Mouse (Mus musculus) CH12.LX (cell line): Measurements from ENCODE around the gene Ntsr1.

Experiments
- CTCF ChIP-seq, 2 experiments: IDR thresholded peaks in 1 of 2; conservative IDR thresholded peaks in 1 of 2; 2 replicates each; pipeline ENCODE4 v1.5.1; 2011 to 2012; ENCODE audit warnings: low read depth in 2 of 2, low read length in 2 of 2, improper control_type of control experiment in 1 of 2, inconsistent platforms in 1 of 2, mild to moderate bottlenecking in 1 of 2, moderate library complexity in 1 of 2
- EP300 ChIP-seq: IDR thresholded peaks from 2 replicates; pipeline ENCODE4 v1.6.1; 2011; ENCODE audit warnings: low read length, improper control_type of control experiment
- HCFC1 ChIP-seq: IDR thresholded peaks from 2 replicates; pipeline ENCODE4 v1.6.1; 2012; ENCODE audit warnings: low read depth, mild to moderate bottlenecking, inconsistent platforms, low read length, improper control_type of control experiment
- IRF4 ChIP-seq: IDR thresholded peaks from 2 replicates; pipeline ENCODE4 v1.6.1; 2014; ENCODE audit warnings: low read depth, mild to moderate bottlenecking, inconsistent platforms, low read length, improper control_type of control experiment
- MAFK ChIP-seq: IDR thresholded peaks from 2 replicates; pipeline ENCODE4 v1.6.1; 2011; ENCODE audit warnings: low read length, improper control_type of control experiment; ENCODE audit not compliant: insufficient replicate concordance
- MAX ChIP-seq: IDR thresholded peaks from 2 replicates; pipeline ENCODE4 v1.6.1; 2011; ENCODE audit warnings: low read length, improper control_type of control experiment
- MEF2A ChIP-seq: IDR thresholded peaks from 2 replicates; pipeline ENCODE4 v1.6.1; 2014; ENCODE audit warnings: low read depth, mild to moderate bottlenecking, inconsistent platforms, low read length, improper control_type of control experiment, borderline replicate concordance
- POLR2A ChIP-seq: IDR thresholded peaks from 2 replicates; pipeline ENCODE4 v1.6.1; 2011; ENCODE audit warnings: low read depth, mild to moderate bottlenecking, improper control_type of control experiment, low read length
- RAD21 ChIP-seq: IDR thresholded peaks from 2 replicates; pipeline ENCODE4 v1.6.1; 2011; ENCODE audit warnings: low read depth, mild to moderate bottlenecking, low read length, improper control_type of control experiment, moderate library complexity
- SIN3A ChIP-seq: IDR thresholded peaks from 2 replicates; pipeline ENCODE4 v1.6.1; 2012; ENCODE audit warnings: low read length, improper control_type of control experiment, inconsistent platforms
- TCF12 ChIP-seq: IDR thresholded peaks from 2 replicates; pipeline ENCODE4 v1.6.1; 2014; ENCODE audit warnings: low read depth, mild to moderate bottlenecking, inconsistent platforms, low read length, improper control_type of control experiment
- ZC3H11A ChIP-seq: IDR thresholded peaks from 2 replicates; pipeline ENCODE4 v1.6.1; 2012; ENCODE audit warnings: low read depth, mild to moderate bottlenecking, inconsistent platforms, low read length, improper control_type of control experiment
- ZKSCAN1 ChIP-seq: IDR thresholded peaks from 2 replicates; pipeline ENCODE4 v1.6.1; 2012; ENCODE audit warnings: low read depth, inconsistent platforms, low read length, improper control_type of control experiment, borderline replicate concordance

GRCm38 (mm10) chr2:180513835-180514234 is 14.1 kb downstream of the Ntsr1 start:
- no peak for TF ChIP-seq CTCF (conservative IDR thresholded peaks at IDR 0.05 in 1 of 2, IDR thresholded peaks at IDR 0.05 in 1 of 2; ENCODE audit: low read depth in 2 of 2, low read length in 2 of 2)
- no peak for TF ChIP-seq RAD21
- no peak for TF ChIP-seq IRF4
- TF ChIP-seq POLR2A = no peak
- TF ChIP-seq EP300 = no peak
- no peak for TF ChIP-seq MAFK
- TF ChIP-seq MAX = no peak
- TF ChIP-seq MEF2A = no peak
- no peak for TF ChIP-seq ZKSCAN1
- no peak for TF ChIP-seq HCFC1
- TF ChIP-seq SIN3A = no peak
- no peak for TF ChIP-seq ZC3H11A
- TF ChIP-seq TCF12 = no peak
